Mouse (Mus musculus) frontal cortex, postnatal 36 days (tissue): Measurements from ENCODE around the gene Ppil1.
A peak's percentile ranks its signal among the peaks of the same experiment; 100 is the strongest.
"Not testable (repeated sequence)": the region's sequence is repeated elsewhere in the genome, so short reads cannot be mapped to it uniquely, and the experiment has no call there.

Experiments used
- DNase-seq, 2 experiments: peaks; one replicate each; pipeline ENCODE4 v3.0.0; 2022; ENCODE audit warnings: low spot score in 2 of 2

Gene Ppil1

DNA sequence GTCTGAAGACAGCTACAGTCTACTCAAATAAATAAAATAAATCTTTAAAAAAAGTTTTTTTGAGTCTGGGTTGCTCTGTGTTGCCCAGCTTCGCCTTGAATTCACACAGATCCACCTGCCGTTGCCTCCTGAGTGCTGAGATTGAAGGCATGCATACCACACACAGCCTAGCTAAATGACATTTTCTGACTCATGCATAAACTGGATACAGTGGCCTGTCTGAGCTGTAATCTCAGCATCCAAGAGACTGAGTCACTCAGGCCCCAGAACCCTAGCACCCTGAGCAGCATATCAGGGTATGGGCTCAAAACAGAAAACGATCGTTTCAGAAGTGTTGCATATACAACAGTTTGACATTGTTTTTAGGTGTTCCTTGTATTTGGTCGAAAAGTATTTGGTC, 17.6 kb upstream of the Ppil1 start:
- no peak for DNase-seq

- no peak for DNase-seq
Measured at GRCm38 (mm10) chr17:29280422-29280821, 16.4 kb upstream of the Ppil1 start.

GRCm38 (mm10) chr17:29273889-29274288, 9.9 kb upstream of the Ppil1 start:
- DNase-seq: no peak

GRCm38 (mm10) chr17:29273156-29273555, 9.2 kb upstream of the Ppil1 start:
- no peak for DNase-seq

- DNase-seq: no peak
Measured at GRCm38 (mm10) chr17:29270148-29270698, 6.2 kb upstream of the Ppil1 start.

- DNase-seq: no peak
Measured at GRCm38 (mm10) chr17:29269349-29269706, 5.3 kb upstream of the Ppil1 start.

DNA sequence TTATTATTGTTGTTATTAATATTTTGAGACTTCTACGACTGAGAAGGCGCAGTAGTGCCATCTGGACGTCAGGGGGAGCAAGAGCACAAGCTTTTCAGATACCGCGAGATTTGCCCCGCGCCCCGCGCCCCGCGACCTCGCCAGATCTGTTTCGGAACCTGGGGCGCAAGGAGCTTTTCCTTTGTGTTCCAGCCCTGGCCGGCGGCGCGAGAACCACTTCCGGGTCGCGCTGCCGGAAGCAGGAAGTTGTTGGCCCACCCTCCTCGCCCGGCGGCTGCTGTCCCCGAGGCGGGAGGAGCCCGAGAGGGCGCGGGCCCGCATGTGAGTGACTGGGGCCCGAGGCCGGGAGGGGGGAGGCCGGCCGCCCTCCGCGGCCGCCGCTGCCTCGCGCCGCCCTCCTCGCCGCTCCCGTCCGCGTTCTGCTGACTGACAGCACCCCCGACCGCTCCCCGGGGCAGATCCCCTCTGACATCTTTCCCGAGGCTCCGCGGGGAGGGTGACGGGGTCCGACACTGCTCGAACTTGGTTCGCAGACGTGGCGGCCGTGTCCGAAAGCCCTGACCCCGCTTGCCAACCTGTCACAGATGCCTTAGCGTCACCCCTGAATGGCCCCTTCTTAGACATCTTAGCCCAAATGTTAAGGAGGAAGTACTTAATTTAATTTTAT, 4.8 kb upstream of the Ppil1 start, which contains the start of gene BC004004:
BC004004 (plus strand) TSS at position 107 of the 667 bp plus-strand sequence.
- DNase-seq: peak; percentile 93 to 97

- no peak for DNase-seq
Measured at GRCm38 (mm10) chr17:29267931-29268681, 4.1 kb upstream of the Ppil1 start.

- DNase-seq: not testable (repeated sequence)
Measured at GRCm38 (mm10) chr17:29267040-29267439, 3.1 kb upstream of the Ppil1 start.

DNA sequence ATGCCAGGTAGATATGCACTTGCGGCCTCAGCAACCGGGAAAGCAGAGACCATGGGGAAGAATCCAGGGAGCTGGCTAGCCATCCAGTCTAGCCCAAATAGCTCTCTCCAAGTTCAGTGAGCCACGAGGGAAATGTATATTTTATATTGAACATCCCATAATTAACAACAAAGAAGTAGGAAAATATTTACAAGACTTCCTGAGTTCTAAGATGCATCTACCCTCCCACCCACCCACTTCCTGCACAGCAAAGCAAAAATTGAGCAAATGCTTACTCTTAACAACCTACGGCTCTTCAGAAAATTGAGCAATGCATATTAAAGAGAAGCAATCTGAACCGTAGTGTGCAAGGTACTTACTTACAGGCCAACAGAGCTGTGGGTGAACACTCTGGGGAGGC, 774 bp upstream of the Ppil1 start:
- no peak for DNase-seq

DNA sequence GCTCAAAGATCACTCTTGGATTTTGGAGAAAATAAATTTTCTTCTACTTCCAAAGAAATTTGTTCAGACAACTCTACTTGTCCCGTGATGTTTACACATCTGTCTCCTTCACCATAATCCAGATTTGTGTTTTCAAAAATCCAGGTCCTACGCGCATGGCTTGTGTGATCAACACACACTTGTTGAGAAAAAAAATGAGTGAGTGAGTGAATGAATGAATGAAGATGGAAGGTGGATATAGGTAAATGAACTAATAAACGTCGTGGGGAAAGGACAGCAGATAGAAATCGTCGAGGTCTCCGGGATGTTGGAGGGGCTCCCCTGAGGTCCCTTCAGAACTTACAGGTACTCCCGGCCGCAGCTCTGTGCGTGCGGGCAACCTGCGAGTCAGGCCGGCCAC, 569 bp downstream of the Ppil1 start:
- no peak for DNase-seq

DNA sequence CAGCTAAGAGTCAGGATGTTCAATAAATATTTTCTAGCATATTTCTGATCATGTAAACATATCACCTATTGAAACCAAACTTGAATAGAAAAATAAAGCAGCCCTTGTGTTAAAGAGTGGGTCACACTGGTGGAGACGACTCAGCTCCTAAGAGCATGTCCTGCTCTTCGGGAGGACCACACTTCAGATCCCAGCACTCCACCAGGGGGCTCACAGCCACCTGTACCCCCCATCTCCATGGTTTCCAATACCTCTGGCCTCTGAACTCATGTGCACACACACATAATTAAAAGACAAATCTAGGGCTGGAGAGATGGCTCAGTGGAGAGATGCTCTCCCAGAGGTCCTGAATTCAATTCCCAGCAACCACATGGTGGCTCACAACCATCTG, 1.7 kb downstream of the Ppil1 start:
- DNase-seq: no peak

GRCm38 (mm10) chr17:29261603-29262258, 2.3 kb downstream of the Ppil1 start:
- no peak for DNase-seq

DNA sequence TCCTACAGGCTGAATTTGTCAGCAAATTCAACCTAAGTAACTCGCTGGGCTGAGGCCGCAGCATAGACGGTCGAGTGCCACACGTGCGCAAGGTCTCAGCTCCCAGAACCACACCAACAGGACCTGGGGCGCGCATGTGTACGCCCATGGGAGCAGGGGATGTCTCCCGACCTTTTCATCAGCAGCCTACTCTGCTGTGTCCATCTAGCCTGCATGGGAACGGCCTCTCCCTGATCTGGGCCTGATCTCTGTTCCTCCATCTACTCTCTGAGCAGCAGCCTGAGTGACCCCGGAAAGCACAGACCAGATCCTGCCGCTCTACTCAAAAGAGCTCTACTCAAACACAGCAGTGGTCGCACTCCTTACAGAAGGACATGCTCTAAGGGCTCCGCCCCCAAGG, 3.5 kb downstream of the Ppil1 start:
- no peak for DNase-seq

GRCm38 (mm10) chr17:29259489-29259888, 4.5 kb downstream of the Ppil1 start:
- peak; percentile 72 to 74 for DNase-seq

- DNase-seq: no peak
Measured at GRCm38 (mm10) chr17:29258921-29259320, 5.1 kb downstream of the Ppil1 start.

DNA sequence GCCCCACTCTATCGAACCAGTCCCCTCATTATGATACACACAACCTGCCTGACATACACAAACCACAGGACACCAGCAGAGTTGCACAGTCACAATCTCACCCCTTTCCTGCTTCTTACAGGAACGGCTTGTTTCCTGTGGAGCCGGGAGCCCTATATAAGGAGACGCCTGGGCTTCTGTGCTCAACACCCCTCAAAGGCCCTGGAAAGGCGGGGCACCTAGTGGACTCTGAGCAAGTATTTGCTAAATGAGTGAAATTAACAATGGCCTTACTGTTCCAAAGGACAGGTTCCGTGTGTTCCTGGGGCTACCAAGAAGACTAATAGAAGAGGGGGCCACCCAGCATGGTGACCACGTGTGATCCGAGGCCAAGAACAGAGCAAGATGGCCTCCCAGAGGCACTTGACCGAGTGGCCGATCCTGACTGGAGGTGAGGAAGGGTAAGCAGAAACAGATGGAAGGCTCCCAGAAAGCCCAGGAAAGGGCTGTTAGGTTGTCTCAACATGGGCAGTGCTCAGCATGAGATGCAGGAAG, 5.9 kb downstream of the Ppil1 start:
- no peak for DNase-seq

- DNase-seq: no peak
Measured at GRCm38 (mm10) chr17:29257001-29257511, 6.9 kb downstream of the Ppil1 start.

DNA sequence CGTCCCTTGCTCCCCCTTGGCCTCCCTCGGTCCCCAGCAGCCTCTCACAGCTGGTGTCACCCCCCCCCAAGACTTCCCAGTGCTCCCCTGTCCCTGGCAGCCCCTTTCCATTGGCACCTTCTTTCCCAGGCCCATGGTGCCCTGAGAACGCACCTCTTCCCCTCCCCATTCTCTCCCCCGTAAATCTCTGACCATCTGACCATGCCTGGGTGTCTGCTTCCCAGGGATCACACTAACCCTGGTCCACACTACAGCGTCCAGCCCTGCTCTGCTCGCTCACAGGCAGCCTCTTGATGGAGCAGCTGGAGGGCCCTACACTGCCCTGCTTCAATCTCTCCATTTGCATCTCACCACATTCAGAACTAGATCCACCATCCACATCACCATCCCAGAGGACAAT, 7.5 kb downstream of the Ppil1 start:
- no peak for DNase-seq

DNA sequence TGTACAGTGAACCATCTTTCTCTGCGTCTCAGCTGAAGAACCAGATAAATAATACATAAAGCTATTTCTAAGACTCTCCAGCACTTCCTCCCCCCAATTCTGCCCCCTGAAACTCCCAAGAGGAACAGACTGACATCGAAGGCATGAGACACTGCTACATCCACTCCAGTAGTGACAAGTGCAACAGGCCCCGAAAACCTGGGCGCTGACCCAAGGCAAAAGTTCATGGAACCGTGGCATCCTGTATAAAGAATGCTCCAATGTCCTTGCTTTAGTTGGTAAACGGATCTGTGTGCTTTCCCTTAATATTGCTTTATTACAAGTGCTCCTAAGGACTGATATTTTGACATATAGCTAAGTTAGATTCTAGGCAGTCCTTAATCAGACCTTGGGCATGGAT, 9.2 kb downstream of the Ppil1 start:
- not testable (repeated sequence) for DNase-seq

DNA sequence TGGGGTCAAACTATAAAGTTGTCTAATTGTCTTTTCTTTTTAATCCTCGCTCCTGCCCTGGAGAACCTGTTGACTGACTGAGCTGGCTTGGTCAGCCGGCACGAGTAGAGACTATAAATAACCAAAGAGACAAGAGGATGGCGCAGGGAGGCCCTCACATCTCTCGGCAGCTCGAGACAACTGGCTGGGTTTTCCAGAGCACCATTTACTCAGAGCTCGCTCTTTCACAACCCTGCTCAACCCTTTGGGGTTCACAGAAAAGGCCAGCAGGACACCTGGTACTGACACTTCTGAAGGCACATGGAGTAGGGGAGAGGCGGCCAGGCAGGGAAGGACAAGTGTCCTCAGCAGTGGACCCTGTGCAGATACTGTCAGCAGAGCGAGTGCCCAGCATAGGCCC, 10.3 kb downstream of the Ppil1 start:
- DNase-seq: no peak

GRCm38 (mm10) chr17:29253236-29253635, 10.8 kb downstream of the Ppil1 start:
- no peak for DNase-seq
